Mouse (Mus musculus) common myeloid progenitor, adult 5-6 weeks (primary cell): ENCODE data around the gene Wdfy4. TPM values are rescaled to one million over a fixed set of nuclear protein-coding genes. Genes with fewer than 3 reads are reported as not detected.

Experiments
- ATAC-seq: replicated peaks from 2 replicates; pipeline ENCODE4 v1.8.0; 2016; ENCODE audit warnings: low read depth, mild to moderate bottlenecking, moderate TSS enrichment, inconsistent platforms; ENCODE audit not compliant: poor library complexity, severe bottlenecking
- total RNA-seq: library from RNA; stranded (forward); fragments of 200-1000, 187-1606 nt; gene quantifications from 2 replicates; pipeline ENCODE4 v1.2.3, GENCODE M21; 2017

Wdfy4 gene
- total RNA-seq, 1 experiment from 2014 or later, result 95.8 TPM

GRCm38 (mm10) chr14:32911187-32911586 lies 274.1 kb downstream of the Wdfy4 start:
- no peak for ATAC-seq

Other genes starting within 250 kb of the Wdfy4 start
- 0.27 TPM in 1 of 2 replicates, not detected in the other for gene Lrrc18, start 194.1 kb downstream of the Wdfy4 start, total RNA-seq
- 0.09 TPM in 1 of 2 replicates, not detected in the other for gene Arhgap22, start 28.5 kb upstream of the Wdfy4 start, total RNA-seq